Mouse (Mus musculus) E14TG2a.4 (cell line): ENCODE results near the gene Psmb6.
"Not testable (repeated sequence)": the region's sequence is repeated elsewhere in the genome, so short reads cannot be mapped to it uniquely, and the experiment has no call there.

Experiments
- CTCF ChIP-seq: conservative IDR thresholded peaks from 2 replicates; pipeline ENCODE4 v1.5.1; 2014; ENCODE audit warnings: low read length
- NANOG ChIP-seq: IDR thresholded peaks from 2 replicates; pipeline ENCODE4 v1.6.1; 2014; ENCODE audit warnings: borderline replicate concordance, low read length, mixed read lengths
- POU5F1 ChIP-seq: IDR thresholded peaks from 2 replicates; pipeline ENCODE4 v1.6.1; 2014; ENCODE audit warnings: low read length, borderline replicate concordance

DNA sequence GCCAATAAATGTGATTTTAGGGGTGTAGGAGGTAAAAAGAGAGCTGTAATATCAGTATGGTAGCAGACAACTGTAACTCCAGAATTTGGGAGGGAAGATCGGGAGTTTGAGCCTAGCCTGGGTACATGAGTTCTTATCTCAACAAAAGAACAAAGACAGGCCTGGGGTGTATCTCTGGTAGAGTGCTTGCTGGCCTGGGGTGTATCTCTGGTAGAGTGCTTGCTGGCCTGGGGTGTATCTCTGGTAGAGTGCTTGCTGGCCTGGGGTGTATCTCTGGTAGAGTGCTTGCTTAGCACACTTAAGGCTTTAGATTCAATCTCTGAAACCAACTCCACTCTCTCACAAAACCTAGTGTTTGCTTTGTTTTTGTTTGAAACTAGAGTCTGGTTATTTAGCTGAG is 45.4 kb downstream of the Psmb6 start:
- not testable (repeated sequence) for TF ChIP-seq CTCF, POU5F1, NANOG
